Mouse (Mus musculus) hindbrain, embryonic 12.5 days (tissue): ENCODE measurements at regions not wholly inside any gene's neighbourhood (a gene's known extent, or its start where the extent isn't known, plus 50 kb on each side); places are given as distances from the start of the nearest gene placed in this dataset.

Source experiments
- ATAC-seq: fragments of 200-750 bp; cut with Nextera tagmentation; 2 replicates; pipeline ENCODE4 v1.8.0; 2017; ENCODE audit warnings: moderate TSS enrichment; ENCODE audit not compliant: low FRiP score
- H3K27ac ChIP-seq: fragments of 300-500 bp; sonication (generic); 2 replicates; pipeline ENCODE4 v1.5.1; 2016; ENCODE audit warnings: mild to moderate bottlenecking
- H3K27me3 ChIP-seq: fragments of 300-500 bp; sonication (generic); 2 replicates; pipeline ENCODE4 v1.6.1; 2016; ENCODE audit warnings: mild to moderate bottlenecking
- H3K36me3 ChIP-seq: fragments of 300-500 bp; sonication (generic); 2 replicates; pipeline ENCODE4 v1.6.1; 2016; ENCODE audit warnings: mild to moderate bottlenecking
- H3K4me1 ChIP-seq: fragments of 300-500 bp; sonication (generic); 2 replicates; pipeline ENCODE4 v1.6.1; 2016
- H3K4me2 ChIP-seq: fragments of 300-500 bp; sonication (generic); replicated peaks from 2 replicates; pipeline ENCODE4 v1.6.1; 2016; ENCODE audit warnings: mild to moderate bottlenecking
- H3K4me3 ChIP-seq: fragments of 300-500 bp; sonication (generic); 2 replicates; pipeline ENCODE4 v1.5.1; 2016; ENCODE audit warnings: mild to moderate bottlenecking
- H3K9ac ChIP-seq: fragments of 300-500 bp; sonication (generic); 2 replicates; pipeline ENCODE4 v1.6.1; 2016; ENCODE audit warnings: mild to moderate bottlenecking, moderate library complexity
- H3K9me3 ChIP-seq: fragments of 300-500 bp; sonication (generic); replicated peaks from 2 replicates; pipeline ENCODE4 v1.6.1; 2016; ENCODE audit warnings: mild to moderate bottlenecking
- WGBS: fragments of 180-500 bp; shearing (Covaris S2); methylation state at CpG from one replicate; pipeline ENCODE4 v1.1.7; 2016; 5-methylcytosine and 5-hydroxymethylcytosine counted together

DNA sequence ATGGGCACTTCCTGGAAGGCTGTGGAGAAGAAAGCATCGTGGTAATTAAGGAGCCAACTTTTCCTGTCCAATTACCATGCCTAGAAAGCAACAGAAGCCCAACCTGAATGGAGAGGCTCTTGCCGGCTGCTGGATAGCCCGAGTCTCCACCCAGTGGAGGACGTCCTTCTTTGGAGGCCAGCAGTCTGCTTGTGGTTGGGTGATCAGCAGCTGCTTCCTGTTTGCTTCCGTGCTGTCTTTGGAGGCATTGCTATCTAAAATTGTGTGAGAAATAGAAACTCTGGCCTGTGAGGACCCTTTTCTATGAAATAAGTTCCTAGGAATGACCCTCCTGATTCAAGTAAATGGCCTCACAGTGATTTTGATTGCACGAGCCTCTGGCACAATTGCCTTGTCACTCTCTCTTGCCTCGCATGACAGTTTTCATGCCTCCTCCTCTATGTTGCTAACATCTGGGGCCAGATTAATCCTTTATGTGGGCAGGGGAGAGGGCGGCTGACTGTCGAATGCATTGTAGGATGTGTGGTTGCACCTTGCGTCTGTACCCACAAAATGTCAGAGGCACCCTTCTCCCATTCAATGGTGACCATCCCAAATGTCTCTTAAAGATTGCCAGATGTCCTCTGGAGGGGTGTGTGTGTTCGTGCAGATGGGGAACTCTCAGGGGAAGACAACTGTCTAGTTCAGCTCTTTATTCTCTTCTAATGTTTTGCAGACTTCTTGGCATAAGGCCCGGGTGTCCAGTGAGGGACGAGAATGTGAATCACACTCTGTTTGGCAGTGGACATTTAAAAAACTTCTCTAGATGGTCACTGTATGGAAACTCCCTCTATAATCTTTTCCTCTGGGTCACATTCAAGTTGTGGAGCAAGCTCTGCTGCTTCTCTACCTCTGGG, 374.6 kb downstream of the Gm49356 start:
- no peaks in the 10 kb centered on the region for H3K27me3 ChIP-seq
- H3K4me2 ChIP-seq: no peak overlapping the region
- no peak for ATAC-seq
- H3K27ac ChIP-seq: no peak overlapping the region
- H3K36me3 ChIP-seq: no peaks in the 10 kb centered on the region
- no peaks in the 10 kb centered on the region for H3K9me3 ChIP-seq
- 73% methylated on average over 13 of the region's 13 CpGs for WGBS
- H3K9ac ChIP-seq: no peak overlapping the region
- H3K4me1 ChIP-seq: no peaks in the 10 kb centered on the region
- no peak overlapping the region for H3K4me3 ChIP-seq
